Mouse (Mus musculus): ENCODE results near the gene Plekha4. TPM values are rescaled to one million over a fixed set of nuclear protein-coding genes. Genes with fewer than 3 reads are reported as not detected.

Gene Plekha4
- polyA plus RNA-seq, 1 experiment = 4.6 TPM

DNA sequence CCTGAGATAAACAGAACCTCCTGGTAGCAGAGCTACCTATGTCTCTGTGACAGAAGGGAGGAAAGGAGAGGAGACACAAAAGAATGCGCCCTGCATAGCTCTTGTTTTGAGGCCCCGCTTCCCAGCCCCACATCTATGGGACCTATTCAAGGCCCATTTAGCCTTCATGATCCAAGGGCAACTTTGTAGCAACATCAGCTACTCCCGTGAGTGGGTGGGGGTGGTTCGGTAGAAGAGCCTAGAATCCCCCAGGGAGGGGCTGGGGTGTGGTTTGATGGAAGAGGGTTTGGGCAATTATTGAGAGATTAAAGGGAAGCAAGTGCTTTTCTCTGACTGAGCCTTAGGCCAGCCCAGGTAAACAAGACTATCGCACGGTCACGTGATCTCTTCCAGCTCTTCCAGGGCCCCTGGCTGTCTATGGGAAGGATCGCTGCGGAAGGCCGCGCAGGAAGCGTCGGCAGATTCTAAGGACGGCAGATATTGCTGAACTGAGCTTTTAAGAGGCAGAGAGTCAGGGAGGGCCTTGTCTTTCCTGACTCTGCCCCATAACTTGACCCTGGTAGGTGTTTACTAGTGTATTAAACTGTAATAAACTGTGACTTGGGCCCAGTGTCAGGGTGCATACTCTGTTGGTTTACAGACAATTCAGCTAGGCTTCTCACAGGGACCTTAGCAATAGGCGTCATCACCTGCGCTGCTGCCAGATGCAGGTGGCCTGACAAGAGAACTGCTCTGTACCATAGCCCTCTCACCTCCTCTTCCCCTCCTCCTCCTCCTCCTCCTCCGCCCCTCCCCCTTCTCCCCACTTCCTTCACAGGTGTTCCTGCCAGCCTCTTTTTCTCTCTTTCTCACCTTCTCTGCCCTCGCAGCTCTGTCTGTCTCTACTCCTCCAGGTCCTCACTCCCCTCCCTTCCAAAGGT, 73.1 kb downstream of the Plekha4 start:
- DNase-seq = no peak
- H3K27me3 ChIP-seq (replicated peaks; ENCODE audit: control insufficient read depth, insufficient read depth, low read length) = no peaks in the 10 kb centered on the region
- 0 out of 2 replicates have a peak, but pooled peaks cover 4% of the 10 kb centered on the region for H3K4me1 ChIP-seq (ENCODE audit: control insufficient read depth, insufficient read depth, low read length)
- TF ChIP-seq CTCF (conservative IDR thresholded peaks at IDR 0.05; ENCODE audit: insufficient read depth, insufficient read length, low read depth, low read length) = no peak
- TF ChIP-seq POLR2A (IDR thresholded peaks at IDR 0.05; ENCODE audit: low read depth, low read length) = no peak
- H3K27ac ChIP-seq (ENCODE audit: insufficient read depth, low read depth, low read length) = no peak overlapping the region
- no peaks in the 10 kb centered on the region for H3K36me3 ChIP-seq (ENCODE audit: control insufficient read depth, insufficient read depth, low read length)
- 67% methylated on average over 18 of the region's 18 CpGs for WGBS
- H3K4me3 ChIP-seq (ENCODE audit: insufficient read depth, low read depth, low read length) = no peak overlapping the region

Other genes starting within 250 kb of the Plekha4 start
- gene Slc6a21, start 248.8 kb upstream of the Plekha4 start, polyA plus RNA-seq (2012; rRNA removed) = 0.14 and 0.19 TPM in 2 replicates
- gene Trpm4, start 192.6 kb upstream of the Plekha4 start, polyA plus RNA-seq (2012; rRNA removed) = 17.9 and 18.2 TPM in 2 replicates
- 0.14 and 3.2 TPM in 2 replicates for gene Hrc, start 191.0 kb upstream of the Plekha4 start, polyA plus RNA-seq (2012; rRNA removed)
- 0.50 and 0.64 TPM in 2 replicates for gene Ppfia3, start 159.3 kb upstream of the Plekha4 start, polyA plus RNA-seq (2012; rRNA removed)
- gene Lin7b, start 155.7 kb upstream of the Plekha4 start, polyA plus RNA-seq (2012; rRNA removed) = 2.7 and 3.9 TPM in 2 replicates
- gene Snrnp70, start 130.6 kb upstream of the Plekha4 start, polyA plus RNA-seq (2012; rRNA removed) = 137 and 138 TPM in 2 replicates
- 0.07 and 0.91 TPM in 2 replicates for gene Kcna7, start 120.7 kb upstream of the Plekha4 start, polyA plus RNA-seq (2012; rRNA removed)
- gene Ntf5, start 112.6 kb upstream of the Plekha4 start, polyA plus RNA-seq (2012; rRNA removed) = 0.44 and 0.58 TPM in 2 replicates
- gene Lhb, start 105.5 kb upstream of the Plekha4 start, polyA plus RNA-seq (2012; rRNA removed) = not detected in 2 replicates
- 57.4 and 61.2 TPM in 2 replicates for gene Gys1, start 91.5 kb upstream of the Plekha4 start, polyA plus RNA-seq (2012; rRNA removed)
- 36.3 and 42.7 TPM in 2 replicates for gene Ruvbl2, start 88.2 kb upstream of the Plekha4 start, polyA plus RNA-seq (2012; rRNA removed)
- 6,932 and 8,155 TPM in 2 replicates for gene Ftl1, start 66.4 kb upstream of the Plekha4 start, polyA plus RNA-seq (2012; rRNA removed)
- gene Bax, start 59.4 kb upstream of the Plekha4 start, polyA plus RNA-seq (2012; rRNA removed) = 104 and 112 TPM in 2 replicates
- 0.20 and 0.46 TPM in 2 replicates for gene Tulp2, start 44.5 kb upstream of the Plekha4 start, polyA plus RNA-seq (2012; rRNA removed)
- gene Gm45808, start 39.5 kb upstream of the Plekha4 start, polyA plus RNA-seq (2012; rRNA removed) = 1.1 and 1.2 TPM in 2 replicates
- gene Dhdh, start 37.5 kb upstream of the Plekha4 start, polyA plus RNA-seq (2012; rRNA removed) = 6.0 and 6.1 TPM in 2 replicates
- 397 and 405 TPM in 2 replicates for gene Nucb1, start 15.9 kb upstream of the Plekha4 start, polyA plus RNA-seq (2012; rRNA removed)
- 26.6 and 28.2 TPM in 2 replicates for gene Ppp1r15a, start 62 bp upstream of the Plekha4 start, polyA plus RNA-seq (2012; rRNA removed)
- 43.9 and 48.3 TPM in 2 replicates for gene Hsd17b14, start 28.6 kb downstream of the Plekha4 start, polyA plus RNA-seq (2012; rRNA removed)
- 185 and 188 TPM in 2 replicates for gene Bcat2, start 43.8 kb downstream of the Plekha4 start, polyA plus RNA-seq (2012; rRNA removed)
- not detected in 2 replicates for gene Fgf21, start 89.2 kb downstream of the Plekha4 start, polyA plus RNA-seq (2012; rRNA removed)
- gene Fut1, start 91.0 kb downstream of the Plekha4 start, polyA plus RNA-seq (2012; rRNA removed) = 0.05 and 0.11 TPM in 2 replicates
- 0.29 and 0.34 TPM in 2 replicates for gene Izumo1, start 95.5 kb downstream of the Plekha4 start, polyA plus RNA-seq (2012; rRNA removed)
- gene Rasip1, start 101.2 kb downstream of the Plekha4 start, polyA plus RNA-seq (2012; rRNA removed) = 19.9 and 20.4 TPM in 2 replicates
- gene Mamstr, start 113.6 kb downstream of the Plekha4 start, polyA plus RNA-seq (2012; rRNA removed) = 2.1 and 2.5 TPM in 2 replicates
- gene Fut2, start 140.1 kb downstream of the Plekha4 start, polyA plus RNA-seq (2012; rRNA removed) = not detected in 2 replicates
- gene Ntn5, start 157.7 kb downstream of the Plekha4 start, polyA plus RNA-seq (2012; rRNA removed) = 0.09 TPM in 1 of 2 replicates, not detected in the other
- 0.22 and 0.23 TPM in 2 replicates for gene Sec1, start 168.1 kb downstream of the Plekha4 start, polyA plus RNA-seq (2012; rRNA removed)
- gene Car11, start 173.5 kb downstream of the Plekha4 start, polyA plus RNA-seq (2012; rRNA removed) = 8.1 and 8.3 TPM in 2 replicates
- gene Dbp, start 178.8 kb downstream of the Plekha4 start, polyA plus RNA-seq (2012; rRNA removed) = 106 and 116 TPM in 2 replicates
- 955 and 1,014 TPM in 2 replicates for gene Rpl18, start 189.1 kb downstream of the Plekha4 start, polyA plus RNA-seq (2012; rRNA removed)
- 57.2 and 68.3 TPM in 2 replicates for gene Sphk2, start 191.7 kb downstream of the Plekha4 start, polyA plus RNA-seq (2012; rRNA removed)
- 0.19 and 0.35 TPM in 2 replicates for gene Fam83e, start 194.9 kb downstream of the Plekha4 start, polyA plus RNA-seq (2012; rRNA removed)
- gene Spaca4, start 199.5 kb downstream of the Plekha4 start, polyA plus RNA-seq (2012; rRNA removed) = 0.15 and 0.28 TPM in 2 replicates

Measured in kidney, adult 2 months (tissue).